Mouse (Mus musculus) ovary, postnatal 10 days (tissue): ENCODE results near the gene Mbtps1.

ENCODE experiments used
- DNase-seq: peaks from one replicate; pipeline ENCODE4 v3.0.0; 2022; ENCODE audit warnings: low spot score

Gene Mbtps1

DNA sequence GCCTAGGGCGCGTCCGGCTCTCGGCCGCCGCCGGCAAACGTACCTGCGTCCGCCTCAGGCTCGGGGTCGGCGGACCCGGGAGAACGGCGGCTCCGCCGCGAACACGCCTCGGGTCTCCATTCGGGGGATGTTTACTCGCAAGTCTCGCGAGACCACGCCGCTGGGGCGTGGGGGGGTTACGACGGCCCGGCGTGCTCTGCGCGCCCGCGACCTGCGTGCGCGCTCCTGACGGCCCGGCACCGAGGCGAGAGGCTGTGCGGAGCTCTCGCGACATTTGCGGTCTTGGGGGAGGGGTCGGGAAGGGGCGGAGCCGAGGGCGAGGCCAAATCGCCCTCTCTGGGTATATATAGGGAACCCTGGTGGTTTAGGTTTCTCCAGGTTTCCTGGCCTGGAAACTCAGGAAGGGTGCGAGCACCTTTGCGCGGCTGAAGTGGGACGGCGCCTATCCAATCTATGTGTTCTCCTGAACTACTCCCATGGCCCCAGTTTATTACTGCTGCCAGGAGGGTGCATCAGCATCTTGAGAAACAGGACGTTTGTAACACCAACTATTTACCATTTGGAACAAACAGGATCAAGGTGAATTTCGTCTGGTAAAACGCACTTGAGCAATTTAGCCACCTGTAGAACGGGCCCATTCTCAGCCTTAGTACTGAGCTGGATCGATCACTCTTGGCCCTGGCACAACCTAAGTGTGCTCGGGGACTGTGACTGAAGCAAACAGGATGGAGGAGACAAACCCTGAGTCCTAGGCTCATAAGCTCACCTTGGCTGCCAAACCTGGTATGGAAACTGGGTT is at the start of gene Mbtps1:
TSS of gene Mbtps1 (minus strand) at position 133 of the 799 bp plus-strand sequence.
- peak; percentile 94 for DNase-seq

- DNase-seq: no peak
Measured at GRCm38 (mm10) chr8:119606224-119606623, 47.7 kb upstream of the Mbtps1 start.

DNA sequence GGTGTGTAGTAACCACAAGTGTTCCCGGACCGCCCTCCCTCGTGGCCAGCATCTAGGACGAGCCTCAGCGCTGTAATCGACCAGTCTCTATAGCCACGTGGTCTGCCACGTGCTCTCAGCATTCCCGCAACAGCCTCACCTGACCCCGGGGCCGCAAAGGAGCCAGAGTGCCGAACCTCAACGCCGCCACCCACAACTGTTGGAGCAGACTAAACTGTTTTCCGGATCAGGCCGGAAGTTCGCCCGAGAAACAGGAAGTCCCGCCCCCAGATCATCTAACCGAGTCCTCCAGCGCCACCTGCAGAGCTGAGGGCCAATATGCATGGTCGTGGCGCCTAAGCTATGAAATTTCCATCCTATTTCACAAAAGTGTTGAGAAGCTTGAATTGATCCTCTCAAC is 46.5 kb upstream of the Mbtps1 start, which contains the start of gene Taf1c:
TSS of gene Taf1c (minus strand) at position 227 of the 400 bp plus-strand sequence.
- peak; percentile 80 for DNase-seq

GRCm38 (mm10) chr8:119604398-119604803 is 45.9 kb upstream of the Mbtps1 start:
- no peak for DNase-seq

DNA sequence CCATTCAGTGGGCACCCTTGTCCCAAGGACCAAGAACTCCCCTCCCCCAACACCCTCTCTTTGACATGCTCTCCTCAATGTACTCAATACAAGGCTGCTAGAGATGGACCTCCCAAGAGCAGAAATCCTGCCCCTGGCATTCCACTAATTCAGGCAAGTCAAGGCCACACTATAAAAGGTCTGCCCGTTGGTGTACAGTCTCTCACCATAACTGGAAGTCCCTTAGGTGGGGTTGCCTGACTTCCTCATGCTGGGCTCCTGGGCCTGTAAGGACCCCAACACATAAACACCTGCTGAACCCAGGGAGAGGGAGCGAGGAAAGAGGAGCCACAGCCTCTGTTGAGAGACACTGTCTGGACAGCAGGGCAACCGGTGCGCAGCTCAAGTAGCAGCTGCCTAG is 45.2 kb upstream of the Mbtps1 start:
- no peak for DNase-seq

GRCm38 (mm10) chr8:119591456-119591855 is 32.9 kb upstream of the Mbtps1 start:
- no peak for DNase-seq

DNA sequence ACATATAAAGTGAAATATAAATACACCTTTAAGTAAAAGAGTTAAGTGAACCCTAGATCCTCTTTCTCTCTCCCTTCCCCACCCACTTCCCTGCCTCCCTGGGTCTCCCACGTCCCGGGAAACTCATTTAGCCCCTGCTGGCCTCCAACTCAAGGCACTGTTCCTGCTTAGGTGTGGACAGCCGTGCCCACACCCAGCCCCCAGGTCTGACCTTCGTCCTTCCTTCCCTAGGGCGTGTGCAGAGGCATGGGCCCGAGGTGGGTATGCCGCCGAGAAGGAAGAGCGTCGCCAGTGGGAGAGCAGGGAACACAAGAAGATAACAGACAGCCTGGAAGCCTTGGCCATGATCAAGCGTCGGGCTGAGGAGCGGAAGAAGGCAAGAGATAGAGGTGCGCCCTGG is 31.8 kb upstream of the Mbtps1 start:
- no peak for DNase-seq

DNA sequence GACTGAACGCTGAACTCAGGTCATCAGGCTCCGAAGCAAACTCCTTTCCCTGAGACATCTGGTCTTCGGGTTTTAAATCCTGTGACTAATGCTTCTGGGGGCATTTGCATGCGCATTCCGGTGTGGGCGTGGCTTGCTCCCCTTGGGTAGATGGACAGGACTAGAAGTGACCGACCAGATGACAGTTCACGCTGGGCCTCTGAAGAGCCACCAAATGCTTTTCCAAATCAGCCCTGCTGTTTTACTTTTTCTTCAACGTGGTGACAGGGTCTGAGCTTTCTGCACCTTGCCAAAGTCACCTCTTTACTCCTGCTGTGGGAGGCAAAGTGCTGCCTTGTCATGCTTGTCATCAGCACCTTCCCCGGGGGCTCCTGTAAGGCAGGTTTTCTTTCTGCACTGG is 30.3 kb upstream of the Mbtps1 start:
- DNase-seq: no peak

DNA sequence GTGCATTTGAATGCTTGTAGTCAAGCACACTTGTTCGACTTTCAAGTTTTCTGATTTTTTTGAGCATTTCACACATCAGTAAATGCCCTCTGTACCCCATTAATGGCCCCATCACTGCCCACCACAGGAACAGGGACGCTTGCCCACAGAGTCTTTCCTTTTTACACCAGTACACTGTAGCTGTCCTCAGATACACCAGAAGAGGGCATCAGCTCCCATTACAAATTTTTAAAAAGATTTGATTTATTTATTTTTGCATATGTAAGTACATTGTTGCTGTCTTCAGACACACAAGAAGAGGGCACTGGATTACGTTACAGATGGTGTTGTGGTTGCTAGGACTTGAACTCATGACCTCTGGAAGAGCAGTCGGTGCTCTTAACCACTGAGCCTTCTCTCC is 29.8 kb upstream of the Mbtps1 start:
- no peak for DNase-seq

DNA sequence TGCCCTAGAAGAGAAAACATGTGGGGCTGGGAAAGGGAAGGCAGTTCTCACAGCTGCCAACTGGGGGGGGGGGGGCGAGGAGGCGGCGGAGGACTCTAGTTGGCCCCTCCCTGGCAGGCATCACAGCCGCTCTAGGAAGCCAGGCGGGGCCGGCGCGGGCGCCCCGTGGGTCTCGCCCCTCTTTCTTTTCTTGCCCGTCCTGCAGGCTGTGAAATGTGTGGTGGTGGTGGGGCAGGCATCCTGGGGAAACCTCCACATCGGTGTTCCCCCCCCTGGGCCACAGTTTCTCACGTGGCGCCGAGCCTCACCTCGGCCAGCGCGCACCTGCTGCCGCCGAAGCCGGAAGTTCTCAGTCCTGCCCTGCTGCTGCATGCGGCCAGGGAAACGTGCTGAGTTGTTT is 27.4 kb upstream of the Mbtps1 start:
- no peak for DNase-seq

DNA sequence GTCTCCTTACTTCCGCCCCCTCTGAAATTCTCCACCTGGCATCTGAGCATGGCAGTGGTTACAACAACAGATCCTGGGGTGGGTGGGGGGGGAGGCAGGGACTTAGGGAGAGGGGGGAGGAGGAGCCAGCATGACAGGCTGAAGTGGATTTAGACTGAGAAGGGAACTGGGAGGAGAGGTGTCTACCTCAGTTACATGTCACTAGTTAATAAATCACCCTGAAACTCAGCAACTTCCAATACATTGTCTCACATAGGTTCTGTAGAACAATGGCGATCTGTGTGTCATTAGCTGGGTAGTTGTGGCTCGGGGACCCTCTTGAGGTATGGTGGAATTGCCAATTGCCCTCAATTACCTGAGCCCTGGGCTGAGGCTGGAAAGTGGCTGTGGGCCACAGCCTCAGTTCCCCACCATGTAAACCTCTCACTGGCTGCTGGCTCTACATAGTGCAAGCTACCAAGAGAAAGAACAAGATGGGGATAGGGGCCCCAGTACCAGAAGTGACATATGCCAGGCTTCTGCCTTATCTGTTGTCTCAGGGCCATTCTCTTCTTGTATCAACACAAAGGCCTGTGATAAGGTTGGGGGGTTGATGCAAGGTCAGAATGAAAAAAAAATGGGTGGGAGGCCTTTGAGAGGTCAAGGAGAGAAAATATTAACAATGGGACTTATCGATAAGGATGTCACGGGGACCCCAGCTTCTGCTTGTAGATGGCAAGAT is 22.1 kb upstream of the Mbtps1 start:
- DNase-seq: no peak

DNA sequence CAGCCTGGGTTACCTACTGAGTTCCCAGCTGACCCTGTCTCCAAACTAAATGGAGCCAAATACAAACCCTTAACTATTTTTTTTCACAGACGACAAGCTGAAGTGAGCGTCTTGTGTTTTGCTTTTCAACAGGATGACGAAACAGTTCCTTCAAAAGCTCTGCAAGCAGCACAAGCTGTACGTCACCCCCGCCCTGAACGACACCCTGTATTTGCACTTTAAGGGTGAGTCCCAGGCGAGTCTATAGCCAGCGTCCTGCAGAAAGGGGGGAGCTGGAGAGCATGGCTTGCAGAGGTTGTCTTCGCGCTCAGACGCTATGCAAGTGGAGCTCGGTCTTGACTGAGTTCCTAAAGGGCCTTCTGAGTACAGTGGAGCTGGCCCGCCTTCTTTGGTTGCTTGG is 20.6 kb upstream of the Mbtps1 start:
- no peak for DNase-seq

DNA sequence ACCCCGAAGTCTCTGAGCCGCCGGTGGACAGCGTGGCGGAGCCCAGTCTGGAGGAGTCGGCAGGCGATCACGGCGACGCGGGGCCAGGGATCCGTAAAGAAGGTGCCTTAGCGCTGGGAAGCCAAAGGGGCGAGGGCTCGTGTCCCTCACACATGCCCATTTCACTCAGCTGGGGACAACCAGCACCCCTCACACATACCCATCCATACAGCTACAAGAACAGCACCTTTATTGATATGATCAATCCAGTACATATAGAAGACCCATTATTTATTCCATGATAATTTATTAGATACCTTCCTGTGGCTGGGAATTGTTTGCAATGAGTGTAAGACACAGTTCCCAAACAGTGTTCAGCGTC is 16.8 kb upstream of the Mbtps1 start:
- DNase-seq: no peak

- peak; percentile 94 for DNase-seq
Measured at GRCm38 (mm10) chr8:119574437-119575365, 16.2 kb upstream of the Mbtps1 start, which contains the start of the genes Hsdl1 and Dnaaf1. Gene Hsdl1, minus strand, starts transcription at chr8:119575183. Gene Dnaaf1, plus strand, starts transcription at chr8:119575235.

DNA sequence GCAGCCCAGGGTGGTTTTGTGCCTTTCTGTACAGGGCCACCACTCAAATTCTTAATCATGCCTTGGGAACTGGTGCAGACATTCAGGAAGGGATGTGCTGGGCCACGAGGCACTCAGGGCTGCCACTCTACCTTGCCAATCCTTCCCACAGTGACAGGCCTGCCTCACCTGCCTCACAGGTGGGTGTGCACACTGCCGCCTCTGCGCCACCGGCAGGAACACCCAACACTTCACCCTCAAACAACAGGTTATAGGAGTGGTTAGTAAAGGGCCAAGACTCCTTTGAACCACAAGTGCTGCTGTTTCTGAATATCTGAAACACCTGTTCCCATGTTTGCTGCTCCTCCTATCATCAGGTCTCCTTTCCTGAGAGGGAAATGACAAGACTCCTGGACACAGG is 13.9 kb upstream of the Mbtps1 start:
- DNase-seq: no peak

DNA sequence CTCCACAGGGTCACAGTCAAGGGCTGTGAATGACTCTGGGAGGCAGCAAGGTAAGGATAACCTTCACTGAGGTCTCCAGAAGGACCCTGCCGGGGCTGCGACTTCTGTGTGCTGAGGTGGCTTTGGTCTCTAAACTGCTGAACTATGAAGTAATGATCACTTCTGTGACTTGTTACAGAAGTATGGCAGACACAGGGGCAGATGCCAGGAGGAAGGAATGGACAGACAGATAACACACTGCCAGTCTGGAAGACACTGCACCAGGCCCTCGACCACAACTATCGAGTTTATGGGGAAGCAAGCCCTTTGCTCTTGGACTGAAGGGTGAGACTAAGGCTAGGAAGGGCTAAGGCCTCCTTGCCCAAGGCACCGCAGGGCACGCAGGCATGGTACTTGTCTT is 12.6 kb upstream of the Mbtps1 start:
- no peak for DNase-seq

GRCm38 (mm10) chr8:119569881-119570280 is 11.3 kb upstream of the Mbtps1 start:
- DNase-seq: no peak

- DNase-seq: no peak
Measured at GRCm38 (mm10) chr8:119568951-119569350, 10.4 kb upstream of the Mbtps1 start.

GRCm38 (mm10) chr8:119568251-119568650 is 9.7 kb upstream of the Mbtps1 start:
- DNase-seq: no peak

DNA sequence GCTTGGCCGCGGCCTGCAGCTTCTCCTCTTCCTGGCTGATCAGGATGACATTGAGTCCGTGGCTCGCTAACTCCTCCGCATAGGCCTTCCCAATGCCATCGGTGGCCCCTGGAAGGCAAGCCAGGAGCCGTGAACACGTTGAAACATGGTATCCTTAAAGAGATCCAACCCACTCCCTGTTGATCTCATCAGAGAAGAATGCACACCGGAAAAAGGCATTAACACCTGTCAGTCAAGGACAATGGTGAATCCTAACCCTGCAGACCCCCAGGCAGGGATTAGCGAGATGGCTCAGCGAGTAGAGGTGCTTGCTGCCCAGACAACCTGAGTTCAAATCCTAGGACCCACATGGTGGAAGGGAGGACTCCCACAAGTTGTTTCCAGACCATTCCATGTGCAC is 7.8 kb upstream of the Mbtps1 start:
- no peak for DNase-seq

DNA sequence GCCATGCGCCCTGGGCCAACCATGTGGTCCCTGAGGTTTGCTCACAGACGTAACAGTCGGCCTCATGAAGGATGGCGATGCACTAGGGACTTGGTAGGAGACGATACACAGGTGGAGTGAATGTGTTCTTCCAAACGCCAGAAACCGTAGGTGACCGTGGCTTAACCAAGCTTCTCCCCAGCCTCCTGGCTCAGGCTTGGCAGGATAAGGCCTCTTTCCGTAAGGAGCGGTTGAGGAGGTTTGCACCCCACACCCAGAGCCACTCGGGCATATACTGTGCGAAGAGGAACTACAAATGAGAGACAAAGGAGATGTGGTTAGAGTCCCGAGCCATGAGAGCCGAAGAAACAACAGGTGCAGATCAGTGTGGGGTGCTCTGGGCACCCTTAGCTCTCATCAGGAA is 5.3 kb upstream of the Mbtps1 start:
- DNase-seq: no peak

- no peak for DNase-seq
Measured at GRCm38 (mm10) chr8:119559402-119559720, 826 bp upstream of the Mbtps1 start.
